Mouse (Mus musculus) lung, postnatal 0 days (tissue): ENCODE measurements at regions not wholly inside any gene's neighbourhood (a gene's known extent, or its start where the extent isn't known, plus 50 kb on each side); places are given as distances from the start of the nearest gene placed in this dataset.

Experiments used
- CTCF ChIP-seq: IDR thresholded peaks from 2 replicates; pipeline ENCODE4 v1.5.1; 2016; ENCODE audit warnings: antibody characterized with exemption, mild to moderate bottlenecking
- EP300 ChIP-seq: IDR thresholded peaks from 2 replicates; pipeline ENCODE4 v1.6.1; 2016; ENCODE audit warnings: antibody characterized with exemption, mild to moderate bottlenecking, control low read depth

DNA sequence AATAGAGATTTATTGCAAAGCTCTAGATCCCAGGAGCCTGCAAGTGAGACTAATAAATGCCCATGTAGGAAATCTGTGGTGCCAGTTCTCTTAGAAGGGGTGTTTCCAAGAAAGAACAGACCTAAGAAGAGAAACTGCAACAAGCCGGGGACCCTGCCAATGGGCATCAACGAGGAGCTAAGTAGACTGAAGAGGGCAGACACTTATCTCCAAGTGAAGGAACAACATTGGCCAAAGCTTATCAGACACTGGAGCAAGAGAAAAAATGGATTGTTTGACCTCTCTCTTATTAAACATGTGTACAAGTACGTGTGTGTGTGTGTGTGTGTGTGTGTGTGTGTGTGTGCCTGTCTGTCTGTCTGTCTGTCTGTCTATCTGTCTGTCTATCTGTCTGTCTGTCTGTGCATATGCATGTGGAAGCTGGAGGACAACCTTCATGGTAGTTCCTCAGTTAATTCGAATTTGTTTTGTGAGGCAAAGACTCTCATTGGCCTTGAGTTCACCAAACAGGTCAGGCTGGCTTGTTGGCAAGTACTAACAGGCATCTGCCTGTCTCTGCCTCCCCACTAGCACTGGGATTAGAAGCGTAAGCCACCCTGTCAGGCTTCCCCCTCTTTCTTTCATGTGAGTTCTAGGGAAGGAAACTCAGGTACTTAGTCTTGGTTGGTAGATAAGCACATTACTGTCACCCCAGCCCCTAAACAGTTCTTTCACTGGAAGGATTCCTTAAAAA, 113.4 kb upstream of the Dpt start:
- no peak for TF ChIP-seq CTCF
- no peak for TF ChIP-seq EP300
